Mouse (Mus musculus) E14TG2a.4 (cell line): ENCODE results near the gene Tmigd1.

Source experiments
- CTCF ChIP-seq: conservative IDR thresholded peaks from 2 replicates; pipeline ENCODE4 v1.5.1; 2014; ENCODE audit warnings: low read length
- POU5F1 ChIP-seq: IDR thresholded peaks from 2 replicates; pipeline ENCODE4 v1.6.1; 2014; ENCODE audit warnings: low read length, borderline replicate concordance

- TF ChIP-seq CTCF (no peak), POU5F1 (no peak)
Measured at GRCm38 (mm10) chr11:76889339-76890164, 12.4 kb upstream of the Tmigd1 start.
